Mouse (Mus musculus) heart, embryonic 14.5 days (tissue): ENCODE results near the gene Zfp423. TPM values are rescaled to one million over a fixed set of nuclear protein-coding genes. Genes with fewer than 3 reads are reported as not detected.

Source experiments
- ATAC-seq: fragments of 200-750 bp; cut with Nextera tagmentation; 2 replicates; pipeline ENCODE4 v1.8.0; 2017; ENCODE audit warnings: low read depth, moderate TSS enrichment; ENCODE audit not compliant: insufficient number of reproducible peaks, insufficient read depth, low FRiP score
- H3K27ac ChIP-seq, 2 experiments: fragments of 200-500 bp in 1 of 2; fragments of 300-500 bp in 1 of 2; sonication (generic) in 1 of 2; replicated peaks in 1 of 2; 2 replicates each; pipeline ENCODE4 v1.5.1; 2012 to 2014; ENCODE audit warnings: low read depth in 2 of 2, low read length in 2 of 2, control low read depth in 1 of 2, mild to moderate bottlenecking in 1 of 2, mixed read lengths in 1 of 2; ENCODE audit not compliant: control insufficient read depth in 1 of 2, insufficient read depth in 1 of 2
- H3K27me3 ChIP-seq: fragments of 300-500 bp; sonication (generic); 2 replicates; pipeline ENCODE4 v1.6.1; 2014; ENCODE audit warnings: mild to moderate bottlenecking, low read length, control low read depth; ENCODE audit not compliant: control insufficient read depth, insufficient read depth
- H3K36me3 ChIP-seq: fragments of 300-500 bp; sonication (generic); 2 replicates; pipeline ENCODE4 v1.6.1; 2014; ENCODE audit warnings: mild to moderate bottlenecking, control low read depth, low read length, mixed read lengths; ENCODE audit not compliant: control insufficient read depth, insufficient read depth
- H3K4me1 ChIP-seq, 2 experiments: fragments of 200-500 bp in 1 of 2; fragments of 300-500 bp in 1 of 2; sonication (generic) in 1 of 2; 2 replicates each; pipeline ENCODE4 v1.6.1; 2012 to 2014; ENCODE audit warnings: low read length in 2 of 2, control low read depth in 1 of 2, mixed read lengths in 1 of 2; ENCODE audit not compliant: control insufficient read depth in 2 of 2, insufficient read depth in 2 of 2
- H3K4me2 ChIP-seq: fragments of 300-500 bp; sonication (generic); 2 replicates; pipeline ENCODE4 v1.6.1; 2014; ENCODE audit warnings: mild to moderate bottlenecking, low read length
- H3K4me3 ChIP-seq, 2 experiments: fragments of 200-500 bp in 1 of 2; fragments of 300-500 bp in 1 of 2; sonication (generic) in 1 of 2; 2 replicates each; pipeline ENCODE4 v1.5.1; 2012 to 2014; ENCODE audit warnings: low read length in 2 of 2, mild to moderate bottlenecking in 2 of 2, control low read depth in 1 of 2, low read depth in 1 of 2, moderate library complexity in 1 of 2; ENCODE audit not compliant: control insufficient read depth in 1 of 2, insufficient read depth in 1 of 2
- H3K9ac ChIP-seq: fragments of 300-500 bp; sonication (generic); 2 replicates; pipeline ENCODE4 v1.6.1; 2014; ENCODE audit warnings: mild to moderate bottlenecking, low read length
- H3K9me3 ChIP-seq: fragments of 300-500 bp; sonication (generic); 2 replicates; pipeline ENCODE4 v1.6.1; 2016; ENCODE audit warnings: low read length, control low read depth; ENCODE audit not compliant: control insufficient read depth
- WGBS: fragments of 180-500 bp; shearing (Covaris S2); extraction: QIAGEN DNeasy Blood & Tissue Kit; methylation state at CpG from one replicate; pipeline ENCODE4 v1.1.7; 2014; 5-methylcytosine and 5-hydroxymethylcytosine counted together
- polyA plus RNA-seq: library from polyadenylated mRNA; unstranded; fragments of >200 nt; fragmentation: Nextera tagmentation; extraction: Ambion mirVana; gene quantifications from 2 replicates; pipeline ENCODE4 v1.2.1, GENCODE M21; 2014

Zfp423 gene
- polyA plus RNA-seq, 1 experiment from 2014 or later, result 5.1 TPM

DNA sequence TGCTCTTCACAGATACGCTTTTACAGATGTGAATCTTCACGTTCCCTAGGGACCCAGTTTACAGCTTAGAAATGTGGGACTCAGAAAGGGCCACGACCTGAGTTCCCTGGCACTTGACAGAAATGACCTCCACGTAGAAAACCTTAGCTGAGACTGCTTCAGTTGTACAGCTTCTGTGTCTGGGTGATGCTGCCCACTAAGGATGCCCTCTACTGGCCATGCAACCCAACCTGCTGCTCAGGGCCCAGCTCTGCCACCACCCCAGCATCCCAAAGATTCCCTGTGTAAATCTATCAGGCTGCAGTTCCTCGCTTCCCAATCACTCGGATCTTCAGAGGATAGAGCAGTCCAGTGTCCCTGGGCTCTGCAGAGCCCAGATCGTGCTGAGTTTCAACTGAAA, 163.2 kb downstream of the Zfp423 start:
- Histone ChIP-seq H3K27me3 (no peaks in the 10 kb centered on the region), H3K4me1 (peaks cover 0 to 4% of the 10 kb centered on the region in 2 experiments; a peak in 1 of 4 replicates), H3K9me3 (no peaks in the 10 kb centered on the region), H3K4me2 (no peak overlapping the region), H3K27ac (no peak overlapping the region), H3K9ac (no peak overlapping the region), H3K36me3 (no peaks in the 10 kb centered on the region), H3K4me3 (no peak overlapping the region)
- no peak for ATAC-seq
- 64% methylated on average over 7 of the region's 7 CpGs for WGBS

GRCm38 (mm10) chr8:87794639-87795038, 164.8 kb downstream of the Zfp423 start:
- Histone ChIP-seq H3K4me3 (no peak overlapping the region), H3K9me3 (no peaks in the 10 kb centered on the region), H3K27me3 (no peaks in the 10 kb centered on the region), H3K4me1 (peaks cover 0 to 8% of the 10 kb centered on the region in 2 experiments; a peak in 2 of 4 replicates), H3K4me2 (no peak overlapping the region), H3K27ac (no peak overlapping the region), H3K9ac (no peak overlapping the region), H3K36me3 (no peaks in the 10 kb centered on the region)
- no peak for ATAC-seq
- 80% methylated on average over 10 of the region's 10 CpGs for WGBS

GRCm38 (mm10) chr8:87791103-87791502, 168.3 kb downstream of the Zfp423 start:
- Histone ChIP-seq H3K4me1 (peaks cover 0 to 8% of the 10 kb centered on the region in 2 experiments; a peak in 2 of 4 replicates), H3K27me3 (no peaks in the 10 kb centered on the region), H3K9me3 (no peaks in the 10 kb centered on the region), H3K4me2 (no peak overlapping the region), H3K4me3 (no peak overlapping the region), H3K36me3 (no peaks in the 10 kb centered on the region), H3K9ac (no peak overlapping the region), H3K27ac (0 out of 4 replicates have a peak overlapping the region, but pooled peaks have one; percentile 34 to 41)
- ATAC-seq, result peak; percentile 54; the same call in 1 of the 2 replicates
- WGBS, result 42% methylated on average over 6 of the region's 6 CpGs

GRCm38 (mm10) chr8:87784641-87785439, 174.6 kb downstream of the Zfp423 start:
- Histone ChIP-seq H3K9me3 (no peaks in the 10 kb centered on the region), H3K9ac (no peak overlapping the region), H3K4me1 (peaks cover 7 to 9% of the 10 kb centered on the region in 2 experiments; a peak in 3 of 4 replicates), H3K27me3 (no peaks in the 10 kb centered on the region), H3K4me3 (no peak overlapping the region), H3K4me2 (no peak overlapping the region), H3K27ac (0 out of 4 replicates have a peak overlapping the region, but pooled peaks of 1 of the 2 experiments have one; percentile 14), H3K36me3 (peaks cover 6% of the 10 kb centered on the region; the same call in 1 of the 2 replicates)
- no peak for ATAC-seq
- 70% methylated on average over 13 of the region's 13 CpGs for WGBS

DNA sequence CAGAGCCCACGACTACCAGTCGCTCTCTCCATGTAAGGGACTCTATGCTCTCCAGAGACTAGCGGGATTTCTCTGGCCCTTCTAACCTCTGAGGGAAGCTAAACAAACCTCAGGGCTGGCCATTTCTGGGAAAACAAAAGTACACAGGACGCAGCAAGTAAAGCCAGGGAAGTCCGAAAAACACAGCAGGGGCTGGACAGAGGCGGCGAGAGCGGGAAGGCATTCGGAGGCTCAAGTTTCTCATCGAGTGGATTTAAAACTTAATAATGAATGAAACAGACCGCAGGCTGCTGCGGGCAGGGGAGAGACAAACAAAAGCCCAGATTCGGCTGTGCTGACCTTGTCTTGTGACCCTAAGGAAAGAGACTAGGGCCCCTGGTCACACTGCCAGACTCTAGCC, 175.2 kb downstream of the Zfp423 start:
- peaks cover 6% of the 10 kb centered on the region; the same call in 1 of the 2 replicates for H3K36me3 ChIP-seq
- H3K4me2 ChIP-seq, result no peak overlapping the region
- no peak overlapping the region for H3K9ac ChIP-seq
- no peaks in the 10 kb centered on the region for H3K27me3 ChIP-seq
- no peaks in the 10 kb centered on the region for H3K9me3 ChIP-seq
- 61% methylated on average over 13 of the region's 13 CpGs for WGBS
- H3K4me3 ChIP-seq, result no peak overlapping the region
- H3K4me1 ChIP-seq, result peaks cover 7 to 9% of the 10 kb centered on the region in 2 experiments; a peak in 3 of 4 replicates
- H3K27ac ChIP-seq, result 0 out of 4 replicates have a peak overlapping the region, but pooled peaks of 1 of the 2 experiments have one; percentile 14
- ATAC-seq, result no peak

DNA sequence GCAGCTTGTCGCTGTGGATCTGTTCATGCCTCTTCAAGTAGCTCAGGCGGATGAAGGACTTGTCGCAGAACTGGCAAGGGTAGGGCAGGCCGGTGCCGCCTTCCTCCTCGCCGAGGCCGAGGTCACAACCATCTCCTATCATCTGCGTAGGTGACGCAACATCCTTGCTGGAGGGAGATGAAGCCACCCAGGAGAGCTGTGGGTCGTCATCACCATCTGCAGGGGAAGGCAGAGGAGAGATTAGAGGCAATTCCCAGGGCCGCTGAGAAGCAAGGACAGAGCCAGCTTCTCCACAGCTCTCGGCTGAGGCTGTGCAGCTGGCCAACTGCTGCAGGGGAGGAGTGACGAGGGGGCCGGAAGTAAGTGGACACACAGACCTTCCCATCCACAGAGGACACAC, 176.2 kb downstream of the Zfp423 start:
- no peak for ATAC-seq
- H3K9ac ChIP-seq, result no peak overlapping the region
- H3K4me2 ChIP-seq, result no peak overlapping the region
- no peaks in the 10 kb centered on the region for H3K9me3 ChIP-seq
- H3K36me3 ChIP-seq, result peaks cover 6% of the 10 kb centered on the region; the same call in 1 of the 2 replicates
- 42% methylated on average over 15 of the region's 15 CpGs for WGBS
- no peak overlapping the region for H3K27ac ChIP-seq
- no peaks in the 10 kb centered on the region for H3K27me3 ChIP-seq
- peaks cover 7 to 9% of the 10 kb centered on the region in 2 experiments; a peak in 3 of 4 replicates for H3K4me1 ChIP-seq
- no peak overlapping the region for H3K4me3 ChIP-seq

DNA sequence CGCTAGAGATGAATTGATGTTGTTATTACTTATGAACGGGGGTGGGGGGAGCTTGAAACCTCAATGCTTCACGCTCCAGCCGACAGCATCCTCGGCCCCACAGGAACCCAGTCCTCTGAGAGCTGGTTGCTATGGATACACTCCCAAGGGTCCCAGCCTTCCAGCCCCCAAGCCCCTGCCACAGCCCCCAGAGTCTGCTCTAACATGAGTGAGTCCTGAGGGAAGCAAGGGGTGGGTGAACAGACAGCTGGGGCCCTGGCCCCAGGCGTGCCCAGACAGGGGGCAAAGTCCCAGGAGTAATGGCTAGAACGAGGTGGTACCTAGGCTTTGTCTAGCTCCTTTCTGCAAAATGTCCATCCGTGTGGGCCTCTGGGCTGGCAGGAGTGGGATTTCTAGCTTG, 181.8 kb downstream of the Zfp423 start:
- 76% methylated on average over 8 of the region's 8 CpGs for WGBS
- H3K4me1 ChIP-seq, result peaks cover 0 to 3% of the 10 kb centered on the region in 2 experiments; a peak in 1 of 4 replicates

More for the DNA sequence above, 181.8 kb downstream of the Zfp423 start:
- Histone ChIP-seq H3K9ac (no peak overlapping the region), H3K4me2 (no peak overlapping the region), H3K4me3 (no peak overlapping the region), H3K36me3 (peaks cover 6% of the 10 kb centered on the region; the same call in 1 of the 2 replicates), H3K27me3 (no peaks in the 10 kb centered on the region), H3K9me3 (no peaks in the 10 kb centered on the region), H3K27ac (no peak overlapping the region)
- ATAC-seq, result no peak
